Mouse (Mus musculus) embryonic facial prominence, embryonic 13.5 days (tissue): ENCODE results near the gene Maneal. TPM values are rescaled to one million over a fixed set of nuclear protein-coding genes. Genes with fewer than 3 reads are reported as not detected.
A peak's percentile ranks its signal among the peaks of the same experiment; 100 is the strongest.

Experiments used
- ATAC-seq: fragments of 200-750 bp; cut with Nextera tagmentation; 2 replicates; pipeline ENCODE4 v1.8.0; 2017; ENCODE audit warnings: low read depth; ENCODE audit not compliant: insufficient number of reproducible peaks, insufficient read depth, low FRiP score, low TSS enrichment
- H3K27ac ChIP-seq: fragments of 300-500 bp; sonication (generic); 2 replicates; pipeline ENCODE4 v1.5.1; 2015; ENCODE audit warnings: moderate library complexity, mild to moderate bottlenecking, inconsistent platforms
- H3K27me3 ChIP-seq: fragments of 300-500 bp; sonication (generic); 2 replicates; pipeline ENCODE4 v1.6.1; 2015; ENCODE audit warnings: mild to moderate bottlenecking, inconsistent platforms
- H3K36me3 ChIP-seq: fragments of 300-500 bp; sonication (generic); 2 replicates; pipeline ENCODE4 v1.6.1; 2015; ENCODE audit warnings: mild to moderate bottlenecking, inconsistent platforms
- H3K4me1 ChIP-seq: fragments of 300-500 bp; sonication (generic); 2 replicates; pipeline ENCODE4 v1.6.1; 2015; ENCODE audit warnings: inconsistent platforms
- H3K4me2 ChIP-seq: fragments of 300-500 bp; sonication (generic); 2 replicates; pipeline ENCODE4 v1.6.1; 2015; ENCODE audit warnings: moderate library complexity, mild to moderate bottlenecking, inconsistent platforms
- H3K4me3 ChIP-seq: fragments of 300-500 bp; sonication (generic); 2 replicates; pipeline ENCODE4 v1.5.1; 2015; ENCODE audit warnings: mild to moderate bottlenecking, inconsistent platforms
- H3K9ac ChIP-seq: fragments of 300-500 bp; sonication (generic); 2 replicates; pipeline ENCODE4 v1.6.1; 2015; ENCODE audit warnings: mild to moderate bottlenecking, inconsistent platforms
- H3K9me3 ChIP-seq: fragments of 300-500 bp; sonication (generic); 2 replicates; pipeline ENCODE4 v1.6.1; 2016; ENCODE audit warnings: inconsistent platforms
- WGBS: fragments of 180-500 bp; shearing (Covaris S2); methylation state at CpG from one replicate; pipeline ENCODE4 v1.1.7; 2015; ENCODE audit warnings: mixed read lengths; 5-methylcytosine and 5-hydroxymethylcytosine counted together
- polyA plus RNA-seq: library from polyadenylated mRNA; unstranded; fragments of >200 nt; fragmentation: Nextera tagmentation; extraction: Ambion mirVana; gene quantifications from 2 replicates; pipeline ENCODE4 v1.2.1, GENCODE M21; 2015

Maneal gene
- 1.2 and 1.4 TPM in 2 replicates for polyA plus RNA-seq

GRCm38 (mm10) chr4:124861283-124862188 lies at the start of gene Maneal:
Maneal (minus strand) TSS chr4:124862171.
- H3K4me2 ChIP-seq: peak within 1 kb of the TSS; percentile 90
- H3K9ac ChIP-seq: peak within 1 kb of the TSS; percentile 67
- H3K27me3 ChIP-seq: peaks cover 40% of the 10 kb centered on the region
- 3% methylated on average over 56 of the region's 77 CpGs for WGBS
- peak within 1 kb of the TSS; percentile 62 for H3K4me3 ChIP-seq
- 0 out of 2 replicates have a peak, but pooled peaks have one; percentile 34 for ATAC-seq
- H3K36me3 ChIP-seq: peaks cover 6% of the 10 kb centered on the region; the same call in 1 of the 2 replicates
- peaks cover 13% of the 10 kb centered on the region for H3K4me1 ChIP-seq
- no peak within 1 kb of the TSS for H3K27ac ChIP-seq
- no peaks in the 10 kb centered on the region for H3K9me3 ChIP-seq

- peak; percentile 69 for ATAC-seq
- Histone ChIP-seq H3K4me1 (peaks cover 16% of the 10 kb centered on the region), H3K36me3 (no peaks in the 10 kb centered on the region), H3K27ac (peak overlapping the region; percentile 55), H3K9ac (peak overlapping the region; percentile 65), H3K4me3 (peak overlapping the region; percentile 35), H3K4me2 (peak overlapping the region; percentile 64), H3K9me3 (no peaks in the 10 kb centered on the region), H3K27me3 (peaks cover 15% of the 10 kb centered on the region)
- 7% methylated on average over 21 of the region's 21 CpGs for WGBS
Measured at GRCm38 (mm10) chr4:124905971-124906822, 44.2 kb upstream of the Maneal start.

GRCm38 (mm10) chr4:124905417-124905816 lies 43.4 kb upstream of the Maneal start:
- Histone ChIP-seq H3K4me3 (no peak overlapping the region), H3K27me3 (peaks cover 15% of the 10 kb centered on the region), H3K4me1 (peaks cover 16% of the 10 kb centered on the region), H3K36me3 (no peaks in the 10 kb centered on the region), H3K9ac (no peak overlapping the region), H3K4me2 (no peak overlapping the region), H3K27ac (no peak overlapping the region), H3K9me3 (no peaks in the 10 kb centered on the region)
- WGBS: 57% methylated on average over 4 of the region's 4 CpGs
- no peak for ATAC-seq

GRCm38 (mm10) chr4:124899906-124900305 lies 37.9 kb upstream of the Maneal start:
- H3K27me3 ChIP-seq: peaks cover 62% of the 10 kb centered on the region
- no peak overlapping the region for H3K4me3 ChIP-seq
- H3K27ac ChIP-seq: no peak overlapping the region
- H3K4me2 ChIP-seq: no peak overlapping the region
- no peaks in the 10 kb centered on the region for H3K36me3 ChIP-seq
- peaks cover 8% of the 10 kb centered on the region for H3K4me1 ChIP-seq
- H3K9me3 ChIP-seq: no peaks in the 10 kb centered on the region
- no peak for ATAC-seq
- no peak overlapping the region for H3K9ac ChIP-seq
- 43% methylated on average over 5 of the region's 5 CpGs for WGBS

GRCm38 (mm10) chr4:124898428-124898827 lies 36.5 kb upstream of the Maneal start:
- Histone ChIP-seq H3K36me3 (no peaks in the 10 kb centered on the region), H3K9ac (no peak overlapping the region), H3K4me1 (peaks cover 14% of the 10 kb centered on the region), H3K9me3 (no peaks in the 10 kb centered on the region), H3K4me2 (no peak overlapping the region), H3K27ac (no peak overlapping the region), H3K4me3 (no peak overlapping the region), H3K27me3 (peaks cover 77% of the 10 kb centered on the region)
- WGBS: 47% methylated on average over 10 of the region's 10 CpGs
- no peak for ATAC-seq

GRCm38 (mm10) chr4:124894508-124895428 lies 32.8 kb upstream of the Maneal start:
- H3K27me3 ChIP-seq: peaks cover 93% of the 10 kb centered on the region
- H3K36me3 ChIP-seq: no peaks in the 10 kb centered on the region
- peaks cover 12% of the 10 kb centered on the region for H3K4me1 ChIP-seq
- no peak for ATAC-seq
- no peaks in the 10 kb centered on the region for H3K9me3 ChIP-seq
- WGBS: 2% methylated on average over 83 of the region's 83 CpGs
- peak overlapping the region; percentile 75 for H3K4me2 ChIP-seq
- H3K4me3 ChIP-seq: peak overlapping the region; percentile 46
- H3K27ac ChIP-seq: no peak overlapping the region
- peak overlapping the region; percentile 40; the same call in 1 of the 2 replicates for H3K9ac ChIP-seq

DNA sequence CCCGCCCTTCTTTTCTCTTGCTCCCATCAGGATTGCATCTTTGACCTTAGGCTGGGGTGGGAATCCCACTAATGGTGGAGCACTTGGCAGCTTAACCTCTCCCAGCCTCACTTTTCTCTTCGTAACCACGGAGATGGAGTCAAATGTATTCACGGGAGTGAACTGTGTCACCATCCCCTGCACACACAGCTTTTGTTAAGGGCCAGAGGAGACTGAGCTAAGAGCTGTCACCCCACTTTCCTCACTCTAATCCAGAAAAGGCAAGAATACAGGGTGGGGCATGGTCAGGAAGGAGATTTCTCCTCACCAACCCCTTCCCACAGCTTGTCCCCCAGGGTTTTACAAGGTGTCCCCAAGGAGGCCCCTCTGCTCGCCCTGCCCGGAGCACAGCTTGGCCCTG lies 31.8 kb upstream of the Maneal start:
- peaks cover 9% of the 10 kb centered on the region for H3K4me1 ChIP-seq
- H3K27me3 ChIP-seq: peaks cover 91% of the 10 kb centered on the region
- H3K4me2 ChIP-seq: no peak overlapping the region
- H3K36me3 ChIP-seq: no peaks in the 10 kb centered on the region
- no peak overlapping the region for H3K4me3 ChIP-seq
- no peak overlapping the region for H3K9ac ChIP-seq
- H3K27ac ChIP-seq: no peak overlapping the region
- no peak for ATAC-seq
- no peaks in the 10 kb centered on the region for H3K9me3 ChIP-seq
- WGBS: 29% methylated on average over 6 of the region's 6 CpGs

GRCm38 (mm10) chr4:124890831-124891230 lies 28.9 kb upstream of the Maneal start:
- H3K4me2 ChIP-seq: no peak overlapping the region
- ATAC-seq: no peak
- H3K9ac ChIP-seq: no peak overlapping the region
- H3K4me1 ChIP-seq: peaks cover 9% of the 10 kb centered on the region
- H3K27me3 ChIP-seq: peaks cover 89% of the 10 kb centered on the region
- H3K36me3 ChIP-seq: no peaks in the 10 kb centered on the region
- H3K9me3 ChIP-seq: no peaks in the 10 kb centered on the region
- no peak overlapping the region for H3K27ac ChIP-seq
- WGBS: 69% methylated on average over 5 of the region's 5 CpGs
- H3K4me3 ChIP-seq: no peak overlapping the region

GRCm38 (mm10) chr4:124889935-124890334 lies 28.0 kb upstream of the Maneal start:
- H3K4me2 ChIP-seq: no peak overlapping the region
- H3K27me3 ChIP-seq: peaks cover 89% of the 10 kb centered on the region
- ATAC-seq: no peak
- no peak overlapping the region for H3K9ac ChIP-seq
- WGBS: 86% methylated on average over 2 of the region's 2 CpGs
- H3K27ac ChIP-seq: no peak overlapping the region
- no peaks in the 10 kb centered on the region for H3K36me3 ChIP-seq
- H3K4me3 ChIP-seq: no peak overlapping the region
- H3K9me3 ChIP-seq: no peaks in the 10 kb centered on the region
- H3K4me1 ChIP-seq: peaks cover 6% of the 10 kb centered on the region

DNA sequence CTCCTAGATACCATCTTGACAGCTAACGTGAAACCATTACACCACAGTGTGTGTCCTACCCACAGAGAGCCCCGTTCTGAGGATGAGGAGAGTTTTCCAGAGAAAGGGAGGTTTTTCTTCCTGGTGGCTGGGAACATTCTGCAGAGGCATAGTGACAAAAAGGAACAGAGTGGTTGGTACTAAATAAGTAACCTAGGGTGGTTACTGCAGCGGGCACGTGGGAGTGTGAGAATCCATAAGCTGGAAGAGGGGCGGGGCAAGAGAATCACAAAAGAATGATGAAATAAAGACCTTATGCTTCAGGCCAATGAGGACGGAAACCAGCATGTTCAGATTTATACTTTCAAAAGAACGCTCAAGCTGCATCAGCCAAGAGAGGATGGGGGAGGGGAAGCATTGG lies 26.7 kb upstream of the Maneal start:
- H3K4me2 ChIP-seq: no peak overlapping the region
- H3K9ac ChIP-seq: no peak overlapping the region
- H3K4me1 ChIP-seq: no peaks in the 10 kb centered on the region
- H3K4me3 ChIP-seq: no peak overlapping the region
- H3K27ac ChIP-seq: no peak overlapping the region
- WGBS: 70% methylated on average over 7 of the region's 7 CpGs
- H3K27me3 ChIP-seq: peaks cover 89% of the 10 kb centered on the region
- H3K9me3 ChIP-seq: no peaks in the 10 kb centered on the region
- H3K36me3 ChIP-seq: no peaks in the 10 kb centered on the region
- no peak for ATAC-seq
